Mouse (Mus musculus): ENCODE results near the gene Dspp.

Dspp gene

GRCm38 (mm10) chr5:104170412-104170811 is at the start of gene Dspp:
TSS of gene Dspp (plus strand) at chr5:104170712.
- no peak for DNase-seq (ENCODE audit: low spot score)

GRCm38 (mm10) chr5:104124016-104124658 is 46.4 kb upstream of the Dspp start:
- DNase-seq (ENCODE audit: low spot score), result no peak

DNA sequence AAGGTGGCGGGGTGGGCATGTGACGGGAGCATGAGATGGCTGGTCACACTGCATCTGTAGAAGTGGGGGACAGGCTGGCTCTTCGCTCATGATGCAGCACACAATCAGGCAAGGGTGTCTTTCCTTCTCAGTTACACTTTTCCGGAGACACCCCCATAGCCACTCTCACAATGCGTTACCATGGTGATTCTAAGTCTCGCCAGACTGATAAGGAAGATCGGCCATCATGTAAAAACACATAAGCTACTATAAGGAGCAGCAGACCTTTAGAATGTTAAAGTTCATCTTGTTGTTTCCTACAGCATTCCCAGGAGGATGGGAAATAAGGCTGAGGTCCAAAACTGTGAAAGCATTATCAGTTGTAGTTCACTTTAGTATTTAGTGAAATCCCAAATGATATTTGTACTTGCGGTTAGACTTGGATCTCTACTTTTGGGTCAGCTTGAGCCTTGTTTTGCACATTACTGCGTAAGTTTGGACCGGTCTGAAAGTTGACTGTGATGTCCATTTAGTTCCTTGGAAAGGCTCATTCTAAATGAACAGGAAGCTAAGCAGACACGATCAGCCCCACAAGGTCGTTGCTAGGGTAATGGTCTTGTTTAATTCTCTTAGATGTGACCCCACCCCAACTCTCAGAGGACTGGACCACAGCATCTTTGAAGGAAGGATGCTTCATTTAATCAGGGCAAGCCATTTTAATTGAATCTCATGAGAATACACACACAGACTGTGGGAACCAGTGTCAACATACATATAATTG is 43.8 kb upstream of the Dspp start:
- no peak for DNase-seq (ENCODE audit: low spot score)

DNA sequence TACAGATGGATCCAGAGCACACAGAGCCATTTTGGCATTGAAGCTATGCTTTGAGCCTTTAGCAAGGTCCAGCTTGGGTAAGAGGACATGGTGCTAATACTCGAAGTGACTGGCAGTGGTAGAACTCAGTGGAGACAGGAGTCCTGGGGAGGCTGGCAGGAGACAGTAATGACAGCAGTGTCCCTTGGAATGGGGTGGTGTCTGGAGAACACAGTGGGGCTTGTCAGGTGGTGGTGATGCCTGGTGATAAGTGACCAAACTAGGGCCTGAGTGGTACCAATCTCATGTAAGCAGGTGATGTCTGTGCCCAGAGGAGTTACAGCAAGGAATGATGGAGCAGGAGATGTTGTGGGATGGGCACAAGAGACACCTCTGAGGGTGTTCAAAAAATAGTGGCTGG is 43.2 kb upstream of the Dspp start:
- DNase-seq (ENCODE audit: low spot score), result no peak

DNA sequence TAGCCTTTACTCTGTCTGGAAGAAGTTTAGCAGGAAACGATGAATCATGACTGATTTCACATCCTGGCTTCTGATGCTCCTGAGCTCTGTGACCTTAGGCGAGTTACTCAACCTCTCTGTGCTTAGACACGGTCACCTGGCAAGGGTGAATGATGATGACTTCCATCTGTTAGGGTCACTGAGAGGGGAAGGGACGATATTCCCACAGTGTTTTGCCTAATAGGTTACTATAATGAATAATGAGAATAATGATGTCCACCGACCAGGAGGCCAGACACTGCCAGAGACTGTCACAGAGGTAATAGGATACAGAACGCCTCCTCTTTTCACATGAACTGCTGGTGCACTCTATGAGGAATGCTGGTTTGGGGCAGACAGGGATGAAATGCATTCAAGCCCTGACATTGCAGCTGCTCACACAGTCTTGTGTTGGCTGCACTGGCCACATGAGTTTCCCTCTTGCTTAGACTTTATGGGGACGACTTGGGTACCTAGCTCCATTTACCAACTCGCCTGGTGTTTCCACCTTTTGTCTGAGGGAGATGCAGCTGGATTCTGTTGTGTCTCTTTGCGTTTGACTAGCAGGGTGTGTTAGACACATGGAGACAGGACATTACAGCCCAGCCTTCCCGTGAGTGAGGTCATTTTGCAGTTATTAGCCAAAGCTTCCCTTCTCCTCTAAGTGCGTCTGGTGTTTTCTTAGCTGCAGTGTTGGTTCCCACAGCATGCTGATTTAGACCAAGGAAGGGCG is 42.1 kb upstream of the Dspp start:
- no peak for DNase-seq (ENCODE audit: low spot score)

GRCm38 (mm10) chr5:104130891-104131290 is 39.6 kb upstream of the Dspp start:
- no peak for DNase-seq (ENCODE audit: low spot score)

DNA sequence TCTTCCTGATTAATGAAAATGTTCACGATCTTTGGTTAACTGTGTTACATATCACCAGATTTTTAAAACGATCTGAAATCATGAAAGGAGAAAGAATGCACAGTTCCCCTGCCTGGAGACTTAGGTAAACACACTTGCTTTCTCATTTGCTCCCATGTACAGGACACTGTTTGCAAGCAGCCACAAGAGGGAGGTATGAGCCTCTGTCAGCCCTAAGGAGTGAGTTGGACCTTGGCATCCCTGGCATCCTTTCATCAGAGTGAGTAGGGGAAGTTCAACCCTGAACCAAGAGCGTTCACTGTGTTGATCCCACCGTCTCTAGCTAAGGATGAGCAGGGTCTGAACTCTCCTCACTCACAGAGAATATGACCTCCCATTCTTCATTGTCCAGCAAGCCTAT is 39.0 kb upstream of the Dspp start:
- DNase-seq (ENCODE audit: low spot score), result no peak

- no peak for DNase-seq (ENCODE audit: low spot score)
Measured at GRCm38 (mm10) chr5:104133752-104134151, 36.8 kb upstream of the Dspp start.

DNA sequence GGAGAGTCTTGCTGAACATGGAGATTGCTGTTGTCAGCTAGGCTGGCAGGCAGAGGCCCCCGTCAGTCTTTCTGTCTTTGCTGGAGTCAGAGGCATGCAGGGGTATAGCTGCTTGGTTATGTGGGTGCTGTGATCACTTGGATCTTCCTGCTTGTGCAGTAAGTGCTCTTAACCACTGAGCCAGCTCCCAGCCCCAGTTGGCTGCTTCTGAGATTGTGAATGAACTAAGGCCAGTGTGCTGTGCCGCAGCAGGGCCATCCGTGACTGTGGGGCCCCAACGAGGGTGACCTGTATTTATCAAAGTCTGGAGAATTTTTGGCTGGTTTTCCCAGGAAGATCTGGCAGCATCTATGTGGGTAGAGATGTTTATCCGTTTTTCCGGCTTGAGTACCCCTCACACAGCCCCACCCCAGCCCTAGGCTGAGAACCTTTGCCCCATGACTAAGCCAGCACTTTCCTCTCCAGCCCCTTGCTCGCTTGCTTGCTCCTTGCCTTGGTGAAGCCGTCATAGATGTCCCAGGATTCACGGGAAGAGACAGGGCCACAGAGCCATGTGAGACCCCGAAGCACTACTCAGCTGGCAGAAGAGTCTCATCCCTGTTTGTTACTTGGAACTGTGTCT is 32.5 kb upstream of the Dspp start:
- no peak for DNase-seq (ENCODE audit: low spot score)

- DNase-seq (ENCODE audit: low spot score), result no peak
Measured at GRCm38 (mm10) chr5:104141067-104141466, 29.4 kb upstream of the Dspp start.

DNA sequence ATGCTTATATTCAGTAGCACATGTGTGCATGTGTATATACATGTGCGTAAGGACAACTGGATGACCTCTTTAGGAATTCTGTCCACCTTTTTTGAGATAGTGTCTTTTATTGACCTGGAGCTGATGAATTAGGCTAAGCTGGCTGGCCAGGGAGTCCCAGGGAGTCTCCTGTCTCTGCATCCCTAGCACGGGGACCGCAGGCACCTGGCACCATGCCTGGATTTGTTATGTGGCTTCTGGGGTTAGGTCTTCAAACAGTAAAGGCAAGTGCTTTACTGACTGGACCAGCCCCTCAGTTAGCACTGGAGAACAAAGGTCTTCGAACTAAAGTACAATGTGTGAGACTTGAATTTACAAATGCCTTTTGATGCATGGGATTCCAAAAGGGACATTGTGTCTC is 26.5 kb upstream of the Dspp start:
- DNase-seq (ENCODE audit: low spot score), result no peak

GRCm38 (mm10) chr5:104149349-104149748 is 21.2 kb upstream of the Dspp start:
- DNase-seq (ENCODE audit: low spot score), result no peak

DNA sequence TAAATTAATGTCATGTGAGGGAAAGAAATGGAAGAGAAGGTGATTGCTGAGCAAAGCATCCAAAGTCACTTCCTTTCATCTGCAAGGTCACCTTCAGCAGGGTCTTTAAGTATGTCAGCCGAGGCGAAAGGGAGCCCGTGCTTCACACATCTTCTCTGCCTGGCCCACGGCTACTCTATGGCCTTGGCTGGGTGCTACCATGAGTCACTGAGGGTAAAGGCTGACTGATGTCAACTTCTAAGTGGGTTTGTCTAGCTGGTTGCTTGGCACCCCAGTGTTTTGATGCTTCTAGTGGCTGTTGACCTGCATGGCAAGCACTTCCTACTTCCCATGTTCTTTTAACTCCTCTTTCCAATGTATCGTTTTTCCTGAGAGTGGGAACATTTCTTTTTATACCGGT is 20.3 kb upstream of the Dspp start:
- no peak for DNase-seq (ENCODE audit: low spot score)

GRCm38 (mm10) chr5:104157701-104158100 is 12.8 kb upstream of the Dspp start:
- no peak for DNase-seq (ENCODE audit: low spot score)

DNA sequence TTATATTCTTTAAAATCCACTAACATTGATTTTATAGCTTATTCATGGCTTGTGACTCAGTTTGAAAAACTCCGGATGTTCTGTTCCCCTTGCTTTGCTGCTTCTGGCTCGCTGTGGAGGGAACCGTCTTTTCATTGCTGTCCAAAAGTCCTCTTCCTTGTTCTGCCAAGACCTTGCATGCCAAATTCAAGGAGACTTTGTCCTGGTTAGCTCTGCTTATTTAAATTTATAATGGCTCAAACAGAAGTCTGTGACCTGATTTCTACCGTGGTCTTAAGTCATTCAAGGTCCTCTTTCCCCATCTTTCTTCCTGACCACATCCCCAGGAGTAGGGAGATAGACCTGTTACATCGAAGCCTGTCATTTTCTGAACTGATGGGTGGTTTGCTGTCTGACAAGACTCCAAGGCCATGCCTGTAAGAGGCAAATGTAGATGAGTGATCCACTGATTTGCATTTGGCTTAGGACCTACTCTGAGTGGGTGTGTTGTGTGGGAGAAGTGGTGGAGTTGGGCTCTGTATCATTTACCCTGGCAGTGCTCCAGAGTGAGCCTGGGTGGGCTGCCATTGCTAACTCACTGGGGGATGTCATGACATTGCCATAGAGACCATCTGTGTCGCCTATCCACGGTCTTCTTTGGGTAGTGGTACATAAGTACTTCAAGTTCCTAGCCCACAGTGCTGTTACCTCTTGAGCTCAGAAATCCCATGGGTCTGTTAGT is 12.0 kb upstream of the Dspp start:
- no peak for DNase-seq (ENCODE audit: low spot score)

DNA sequence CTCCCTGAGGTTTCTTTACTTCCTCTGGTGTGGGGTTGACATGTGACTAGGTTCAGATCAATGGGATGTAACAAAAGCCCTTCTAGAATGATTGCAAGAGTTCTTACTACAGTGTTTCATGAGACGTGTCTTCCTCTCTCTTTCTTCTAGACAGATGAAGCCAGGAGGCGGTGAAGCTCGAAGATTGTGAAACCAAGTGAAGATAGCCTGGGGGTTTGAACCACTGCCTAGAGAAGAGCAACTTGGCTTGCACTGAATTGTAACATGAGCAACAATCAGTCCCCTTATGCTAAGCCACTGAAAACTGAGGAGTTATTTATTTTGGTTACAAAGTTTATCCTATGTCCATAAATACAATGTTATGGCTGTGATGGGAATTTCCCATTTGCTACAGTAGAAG is 9.9 kb upstream of the Dspp start:
- no peak for DNase-seq (ENCODE audit: low spot score)

- DNase-seq (ENCODE audit: low spot score), result no peak
Measured at GRCm38 (mm10) chr5:104161390-104161789, 9.1 kb upstream of the Dspp start.

- no peak for DNase-seq (ENCODE audit: low spot score)
Measured at GRCm38 (mm10) chr5:104163536-104163935, 7.0 kb upstream of the Dspp start.

- DNase-seq (ENCODE audit: low spot score), result no peak
Measured at GRCm38 (mm10) chr5:104173094-104173493, 2.6 kb downstream of the Dspp start.

- no peak for DNase-seq (ENCODE audit: low spot score)
Measured at GRCm38 (mm10) chr5:104183743-104184142, 13.2 kb downstream of the Dspp start.

DNA sequence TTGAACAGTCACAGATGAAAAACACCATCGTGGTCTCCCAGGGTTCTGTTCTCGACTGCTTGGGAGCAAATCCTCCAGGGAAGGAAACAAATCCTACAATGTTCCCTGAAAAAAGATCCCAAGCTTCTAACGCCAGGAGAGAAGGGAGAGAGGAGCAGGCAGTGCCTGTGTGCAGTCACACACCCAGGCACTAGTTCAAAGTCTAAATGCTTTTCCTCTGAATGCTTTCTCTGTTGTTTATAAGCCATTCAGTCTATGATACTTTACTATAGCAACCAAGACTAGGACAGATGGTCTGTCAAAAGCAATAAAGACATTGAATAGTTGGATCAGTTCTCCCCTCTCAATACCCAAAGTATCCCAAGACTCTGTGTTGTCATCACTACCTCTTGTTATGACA is 16.8 kb downstream of the Dspp start:
- DNase-seq (ENCODE audit: low spot score), result no peak

GRCm38 (mm10) chr5:104195086-104195485 is 24.6 kb downstream of the Dspp start:
- no peak for DNase-seq (ENCODE audit: low spot score)
